Mouse (Mus musculus): ENCODE measurements at regions not wholly inside any gene's neighbourhood (a gene's known extent, or its start where the extent isn't known, plus 50 kb on each side); places are given as distances from the start of the nearest gene placed in this dataset.

DNA sequence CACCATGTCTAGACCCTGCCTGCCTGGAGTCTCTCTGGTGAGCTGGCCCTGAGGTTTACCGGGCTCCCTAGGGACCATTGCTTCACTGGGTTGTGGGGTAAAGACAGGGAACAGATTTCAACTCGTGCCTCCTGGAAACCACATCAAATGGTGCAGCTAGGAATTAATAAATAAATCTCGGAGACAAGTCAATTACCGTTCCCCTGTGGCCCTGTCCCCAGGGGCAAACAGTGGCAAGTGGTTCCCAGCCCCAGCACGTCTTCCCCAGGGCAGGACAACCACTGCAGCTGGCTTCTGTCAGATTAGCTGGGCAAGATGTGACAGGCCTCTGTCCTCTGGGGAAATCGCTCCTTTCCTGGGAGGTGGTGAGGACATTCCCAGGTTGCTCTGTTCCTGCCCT lies 54.3 kb upstream of the Haao start:
- TF ChIP-seq CEBPB (IDR thresholded peaks at IDR 0.05; ENCODE audit: insufficient read depth, poor library complexity, severe bottlenecking) (peak; percentile 48; the same call in 1 of the 2 replicates), POLR2A (IDR thresholded peaks at IDR 0.05; ENCODE audit: insufficient read length, low read depth) (no peak), MAX (IDR thresholded peaks at IDR 0.05; ENCODE audit: low read depth) (no peak), REST (IDR thresholded peaks at IDR 0.05; ENCODE audit: insufficient read depth, insufficient read length) (no peak), MYOG (IDR thresholded peaks at IDR 0.05; ENCODE audit: control insufficient read depth in 1 of 3, insufficient read depth in 1 of 3, insufficient read length in 2 of 3, low read depth in 2 of 3) (peak in 1 of 3 experiments; percentile 10)
